Mouse (Mus musculus): ENCODE results near the gene Cnpy3.
A peak's percentile ranks its signal among the peaks of the same experiment; 100 is the strongest.

The Cnpy3 gene

DNA sequence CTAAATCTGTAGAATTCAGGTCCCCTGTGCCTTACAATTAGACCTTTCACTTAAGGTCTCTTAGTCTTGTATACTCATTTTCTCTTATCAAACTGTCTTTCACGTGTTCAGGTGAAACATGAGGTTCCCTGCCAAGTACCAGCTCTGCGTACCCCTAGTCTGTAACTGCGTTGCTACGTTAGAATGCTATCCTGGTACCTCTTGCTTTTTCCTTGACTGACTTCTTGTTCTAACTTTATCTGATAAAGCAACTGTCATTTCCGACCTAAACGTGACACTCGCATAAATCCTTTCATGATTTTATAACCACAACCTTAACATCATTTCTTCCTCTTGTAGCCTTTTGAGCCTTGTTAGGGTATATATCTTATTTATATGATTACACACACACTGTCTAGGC, 39.6 kb downstream of the Cnpy3 start:
- DNase-seq: no peak

DNA sequence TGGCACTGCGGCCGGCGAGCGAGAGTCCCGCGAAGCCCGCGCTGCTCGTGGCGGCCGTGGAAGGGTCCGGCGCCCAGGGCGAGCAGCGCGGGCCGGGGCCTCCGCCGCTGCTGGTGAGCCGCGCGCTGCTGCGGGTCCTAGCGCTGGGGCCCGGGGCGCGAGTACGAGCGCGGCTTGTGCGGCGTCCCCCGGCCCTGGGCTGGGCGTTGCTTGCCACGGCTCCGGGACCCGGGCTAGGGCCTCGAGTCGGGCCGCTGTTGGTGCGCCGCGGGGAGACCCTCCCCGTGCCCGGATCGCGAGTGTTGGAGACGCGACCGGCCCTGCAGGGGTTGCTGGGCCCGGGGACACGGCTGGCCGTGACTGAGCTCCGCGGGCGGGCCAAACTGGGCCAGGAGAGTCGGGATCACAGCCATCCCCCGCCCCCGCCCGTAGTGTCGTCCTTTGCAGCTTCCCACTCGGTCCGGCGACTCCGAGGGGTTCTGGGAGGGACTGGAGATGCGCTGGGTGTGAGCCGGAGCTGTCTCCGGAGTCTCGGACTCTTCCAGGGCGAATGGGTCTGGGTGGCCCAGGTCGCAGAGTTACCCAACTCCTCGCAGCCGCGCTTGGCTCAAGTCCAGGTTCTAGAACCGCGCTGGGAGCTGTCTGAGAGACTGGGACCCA, 40.3 kb downstream of the Cnpy3 start:
- peak; percentile 50 for DNase-seq

DNA sequence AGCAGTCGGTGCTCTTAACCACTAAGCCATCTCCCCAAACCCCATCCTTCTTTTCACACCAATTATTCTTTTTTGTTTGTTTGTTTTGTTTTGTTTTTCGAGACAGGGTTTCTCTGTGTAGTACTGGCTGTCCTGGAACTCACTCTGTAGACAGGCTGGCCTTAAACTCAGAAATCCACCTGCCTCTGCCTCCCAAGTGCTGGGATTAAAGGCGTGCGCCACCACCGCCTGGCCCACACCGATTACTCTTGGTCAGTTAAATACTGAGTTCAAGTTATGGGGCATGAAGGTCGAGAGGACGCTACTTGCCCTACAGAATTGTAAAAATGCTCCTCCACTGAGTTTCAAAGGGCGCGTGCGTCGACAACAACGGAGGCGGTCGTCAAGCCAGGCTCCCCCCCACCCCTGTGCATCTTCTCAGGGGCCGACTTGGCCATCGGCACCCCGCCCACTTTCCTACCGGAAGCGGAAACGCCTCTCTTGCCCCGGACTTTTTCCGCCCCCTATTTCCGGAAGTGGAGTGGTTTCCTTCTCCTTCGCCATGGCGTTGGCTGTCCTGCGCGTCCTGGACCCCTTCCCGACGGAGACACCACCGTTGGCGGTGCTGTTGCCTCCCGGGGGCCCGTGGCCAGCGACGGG, 40.9 kb downstream of the Cnpy3 start, which contains the start of gene Pex6:
Gene Pex6, plus strand, starts transcription at position 505 of the 639 bp plus-strand sequence.
- peak; percentile 95 for DNase-seq

DNA sequence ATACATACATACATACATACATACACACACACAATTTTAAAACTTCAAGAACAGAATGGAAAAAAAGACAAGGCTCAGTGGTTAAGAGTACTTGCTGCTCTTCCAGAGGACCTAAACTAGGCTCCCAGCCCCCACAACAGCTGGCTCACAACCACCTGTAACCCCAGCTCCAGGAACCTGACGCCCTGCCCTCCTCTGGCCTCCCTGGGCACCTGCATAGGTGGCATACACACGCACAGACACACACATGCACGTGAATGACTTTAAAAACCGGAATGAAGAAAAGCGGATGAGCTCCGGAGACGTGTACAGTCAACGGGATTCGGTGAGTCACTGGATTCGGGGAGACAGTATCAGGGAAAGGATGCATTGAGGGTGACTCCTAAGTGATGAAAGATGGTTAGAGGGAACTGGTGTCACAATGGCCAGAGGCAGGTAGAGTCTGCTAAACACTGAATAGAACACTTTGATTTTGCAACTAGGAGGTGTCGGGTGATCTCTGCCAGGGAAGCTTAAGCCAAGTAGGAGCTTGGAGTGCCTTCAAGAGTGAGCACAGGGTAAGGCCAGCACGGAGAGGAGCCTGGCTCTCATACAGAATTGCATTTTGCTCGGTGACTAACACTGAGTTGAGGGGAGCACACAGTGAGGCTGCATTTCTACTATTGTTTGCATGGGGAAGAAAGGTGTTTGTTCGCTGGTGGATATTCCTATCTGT, 45.5 kb downstream of the Cnpy3 start:
- no peak for DNase-seq

DNA sequence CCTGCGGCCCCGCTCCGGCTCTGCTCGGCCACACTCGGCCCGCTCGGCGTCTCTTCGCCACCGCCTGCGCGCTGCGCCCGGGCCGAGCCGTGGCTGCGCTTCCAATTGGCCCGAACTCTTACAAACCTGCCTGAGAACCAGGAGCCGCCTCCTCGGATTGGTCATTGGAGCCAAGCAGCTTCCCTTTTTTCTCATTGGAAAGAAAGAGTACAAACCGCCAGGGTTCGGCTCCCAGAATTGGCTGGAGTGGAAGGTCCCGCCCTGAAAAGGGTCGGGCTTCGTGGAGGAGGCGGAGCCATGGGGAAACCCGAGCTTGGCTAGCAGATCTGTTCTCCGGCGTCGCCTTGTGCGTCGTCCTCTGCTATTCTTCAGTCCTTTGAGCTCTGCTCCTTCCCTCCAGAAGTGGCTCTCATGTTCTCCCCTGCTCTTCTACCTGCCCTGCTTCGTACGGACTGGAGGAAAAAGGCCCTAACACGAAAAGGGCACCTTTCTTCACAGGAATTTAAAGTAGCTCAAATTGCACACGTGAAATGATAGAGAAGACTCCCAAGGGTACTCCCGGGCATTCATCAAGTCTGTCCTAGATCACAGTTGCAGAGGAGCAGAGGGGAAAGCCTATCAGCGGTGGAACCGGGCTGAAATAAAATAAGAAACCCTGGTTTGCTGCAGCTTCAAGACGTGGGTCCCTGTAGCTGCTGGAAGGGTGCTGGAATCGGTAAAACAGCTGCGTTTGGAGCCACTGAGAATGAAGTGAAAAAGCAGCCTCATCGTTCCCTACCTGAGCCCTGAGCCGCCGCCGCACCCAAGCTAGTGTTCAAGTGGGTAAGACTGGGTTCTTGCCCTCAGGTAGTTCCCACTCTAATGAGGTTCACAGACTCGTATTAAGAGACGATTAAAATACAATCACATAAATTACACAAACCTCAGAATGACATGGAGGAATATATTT, 46.9 kb downstream of the Cnpy3 start, which contains the start of gene Ppp2r5d:
Gene Ppp2r5d, minus strand, starts transcription at position 225 of the 949 bp plus-strand sequence.
- DNase-seq: peak; percentile 92

DNA sequence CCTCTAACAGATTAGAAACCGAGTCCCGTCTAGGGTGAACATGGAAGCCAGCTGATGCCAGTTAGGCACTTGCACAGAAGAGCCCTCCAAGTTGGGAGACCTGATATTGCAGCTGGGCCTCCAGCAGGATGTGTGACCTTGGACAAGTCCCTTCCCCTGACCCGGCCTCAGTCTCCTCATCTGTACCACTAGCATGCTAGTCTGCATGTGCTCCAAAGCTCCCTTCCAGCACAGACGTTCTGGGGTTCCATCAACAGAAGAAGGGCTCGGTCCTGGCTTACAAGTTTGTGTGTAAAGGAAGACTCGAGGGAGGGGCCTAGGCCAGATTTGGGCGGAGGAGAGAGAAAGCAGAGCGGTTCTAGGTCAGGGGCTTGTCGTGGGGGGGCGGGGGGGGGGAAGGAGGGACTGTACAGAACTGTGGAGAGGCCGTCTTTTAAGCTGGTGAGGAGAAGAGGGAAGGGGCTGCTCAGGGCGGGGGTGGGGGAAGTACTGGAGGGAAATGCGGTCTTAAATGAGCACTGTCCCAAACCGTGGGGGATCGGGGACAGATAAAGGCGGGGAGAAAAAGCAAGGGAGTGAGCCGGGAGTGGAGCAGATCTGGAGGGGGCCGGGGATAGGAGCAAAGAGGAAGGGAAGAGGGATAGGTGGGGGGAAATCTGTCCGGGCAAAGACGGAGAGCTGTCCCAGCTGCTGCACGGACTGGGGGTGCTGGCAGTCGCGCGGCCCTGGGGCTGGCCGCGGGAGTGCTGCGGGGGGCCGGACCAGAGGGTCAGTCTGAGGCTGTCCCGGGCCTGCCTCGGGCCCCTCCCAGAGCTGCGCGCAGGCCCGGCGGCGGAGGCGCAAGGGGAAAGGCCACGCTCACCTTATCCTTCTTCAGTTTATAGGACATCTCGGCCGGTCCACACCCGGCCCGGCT, 47.8 kb downstream of the Cnpy3 start:
- DNase-seq: no peak

DNA sequence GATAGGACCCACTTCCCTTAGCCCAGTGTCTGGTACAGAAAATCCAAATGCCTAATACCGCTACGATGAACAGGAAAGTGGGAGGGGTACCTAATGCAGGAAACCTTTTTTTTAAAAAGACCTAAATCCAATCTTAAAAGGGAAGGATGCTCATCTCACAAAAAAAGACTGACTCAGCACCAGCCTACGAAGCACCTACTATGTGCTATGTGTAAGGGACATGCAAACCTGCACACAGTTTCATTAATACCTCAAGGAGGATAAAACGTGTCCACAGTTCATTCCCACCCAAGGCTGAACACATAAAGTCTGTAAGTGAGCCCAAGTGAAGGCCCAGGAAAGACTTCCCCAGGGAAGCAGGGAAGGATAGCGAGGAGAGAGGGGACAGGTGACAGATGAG, 49.5 kb downstream of the Cnpy3 start:
- no peak for DNase-seq

DNA sequence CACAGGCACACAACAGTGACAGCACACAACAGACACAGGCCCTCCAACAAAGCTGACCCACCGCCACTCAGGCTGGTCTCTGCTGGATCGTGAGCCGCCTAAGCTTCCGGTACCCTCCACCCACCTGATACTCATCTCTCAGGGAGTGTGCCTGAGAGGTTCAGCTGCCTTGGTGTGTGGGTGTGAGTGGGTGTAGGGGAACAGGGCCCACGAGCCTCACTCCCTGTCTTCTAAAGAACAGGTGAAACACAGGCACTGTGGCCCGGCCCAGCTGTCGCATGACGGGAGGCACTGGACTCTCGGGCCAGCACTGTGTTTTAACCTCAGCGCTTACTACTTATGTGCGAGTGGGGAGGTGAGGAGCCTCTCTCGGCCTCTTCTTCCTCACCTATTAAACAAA, 49.9 kb downstream of the Cnpy3 start:
- no peak for DNase-seq

DNA sequence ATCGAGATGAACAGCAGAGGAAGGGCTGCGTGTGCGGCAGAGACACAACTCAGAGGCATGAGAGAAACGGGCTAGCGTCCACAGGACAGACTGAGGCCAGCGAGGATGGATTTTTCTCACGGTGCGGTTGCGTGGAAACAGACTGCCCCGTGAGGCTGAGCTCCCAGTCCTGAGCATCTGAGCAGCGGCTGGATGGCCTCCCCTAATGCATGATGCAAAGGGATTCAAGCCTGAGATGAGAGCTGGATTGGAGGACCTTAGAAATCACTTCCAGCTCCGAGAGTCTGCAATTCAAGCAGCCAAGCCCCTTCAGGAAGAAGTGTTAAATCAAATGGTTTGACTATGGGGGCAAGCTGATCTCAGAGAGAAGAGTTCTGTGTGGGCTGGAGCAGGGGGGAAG, 50.5 kb downstream of the Cnpy3 start:
- DNase-seq: no peak

DNA sequence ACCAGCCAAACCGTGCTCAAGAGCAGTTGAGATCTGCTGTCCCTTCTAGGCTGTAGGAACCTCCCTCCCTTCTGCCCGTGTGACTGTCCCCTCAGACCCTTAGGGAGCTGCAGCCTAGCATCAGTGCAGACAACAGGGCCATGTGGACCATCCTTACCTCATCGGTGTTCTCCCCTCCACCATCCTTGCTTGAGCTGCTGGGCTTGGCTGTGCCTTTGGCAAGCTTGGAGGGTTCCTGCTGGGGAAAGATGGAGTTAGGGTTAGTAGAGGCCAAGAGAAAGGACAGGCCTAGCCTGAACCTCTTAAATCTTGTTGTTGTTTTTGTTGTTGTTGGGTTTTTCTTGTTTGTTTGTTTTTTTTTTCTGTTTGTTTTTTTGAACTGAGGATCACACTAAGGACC, 52.1 kb downstream of the Cnpy3 start:
- no peak for DNase-seq

DNA sequence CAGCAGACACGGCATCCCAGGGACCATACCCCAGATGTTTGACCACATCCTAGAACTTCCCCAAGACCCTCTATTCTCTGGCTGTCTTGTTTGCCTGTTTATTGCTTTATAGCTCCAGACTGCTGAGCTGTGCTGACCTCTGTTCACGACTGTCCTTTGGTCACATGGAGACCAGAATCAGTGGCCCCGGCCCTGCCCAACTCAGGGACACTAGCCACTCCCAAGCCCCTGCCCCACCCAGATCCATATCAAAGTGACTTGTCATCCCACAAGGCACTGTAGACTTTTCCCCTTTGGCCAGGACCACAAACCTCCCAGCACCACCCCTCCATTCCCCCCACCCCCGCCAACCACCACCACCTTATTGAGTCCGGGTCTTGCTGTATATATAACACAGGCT, 52.8 kb downstream of the Cnpy3 start:
- no peak for DNase-seq

DNA sequence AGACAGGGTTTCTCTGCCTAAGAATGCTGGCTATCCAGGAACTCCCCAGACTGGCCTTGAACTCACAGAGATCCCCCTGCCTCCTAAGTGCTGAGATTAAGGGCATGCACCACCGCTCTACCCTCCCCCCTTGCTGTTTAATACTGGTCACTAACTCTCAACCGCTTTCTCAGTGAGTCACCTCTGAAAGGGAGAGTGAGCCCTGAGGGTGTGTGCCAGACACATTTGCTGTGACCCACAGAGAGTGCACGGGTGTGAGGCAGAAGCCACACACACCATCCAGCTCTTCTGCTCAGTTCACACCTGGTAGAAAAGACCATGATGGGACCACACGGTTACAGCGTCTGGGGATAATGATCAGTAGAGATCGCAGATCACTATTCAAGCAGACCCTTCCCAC, 53.5 kb downstream of the Cnpy3 start:
- no peak for DNase-seq

DNA sequence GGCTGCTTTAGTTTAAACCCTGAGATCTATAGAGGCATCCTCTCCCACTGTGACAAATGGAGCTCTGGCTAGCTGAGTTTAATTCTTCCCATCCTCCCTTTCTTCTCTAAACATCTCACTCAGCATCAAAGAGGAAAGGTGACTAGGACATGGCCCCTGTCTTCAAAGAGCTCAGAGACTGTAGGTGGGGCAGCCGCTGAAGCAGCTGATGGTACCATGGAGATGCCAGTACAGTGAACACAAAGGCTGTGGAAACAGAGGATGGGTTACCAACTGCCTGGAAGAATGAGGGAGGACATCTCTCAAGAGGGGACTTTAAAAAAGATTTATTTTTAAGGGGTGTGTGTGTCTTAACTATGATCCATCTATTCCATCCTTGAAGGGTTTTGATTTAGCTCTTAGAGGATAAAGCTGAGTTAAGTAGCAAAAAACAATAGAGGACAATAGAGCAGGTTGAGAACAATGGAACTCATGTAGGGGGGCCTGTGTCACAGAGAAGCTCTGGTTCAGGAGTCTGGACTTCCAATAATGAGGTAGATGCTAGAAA, 57.4 kb downstream of the Cnpy3 start:
- no peak for DNase-seq

DNA sequence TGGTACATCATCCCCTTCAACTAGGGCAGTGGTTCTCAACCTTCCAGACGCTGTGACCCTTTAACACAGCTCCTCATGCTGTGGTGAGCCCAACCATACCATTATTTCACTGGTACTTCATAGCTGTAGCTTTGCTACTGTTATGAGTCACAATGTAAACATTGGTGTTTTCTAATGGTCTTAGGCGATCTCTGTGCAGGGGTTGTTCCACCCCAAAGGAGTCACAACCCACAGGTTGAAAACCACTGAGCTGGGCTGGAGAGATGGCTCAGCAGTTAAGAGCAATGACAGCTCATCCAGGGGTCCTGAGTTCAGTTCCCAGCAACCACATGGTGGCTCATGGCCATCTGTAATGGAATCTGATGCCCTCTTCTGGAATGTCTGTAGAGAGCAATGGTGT, 60.6 kb downstream of the Cnpy3 start:
- DNase-seq: no peak

DNA sequence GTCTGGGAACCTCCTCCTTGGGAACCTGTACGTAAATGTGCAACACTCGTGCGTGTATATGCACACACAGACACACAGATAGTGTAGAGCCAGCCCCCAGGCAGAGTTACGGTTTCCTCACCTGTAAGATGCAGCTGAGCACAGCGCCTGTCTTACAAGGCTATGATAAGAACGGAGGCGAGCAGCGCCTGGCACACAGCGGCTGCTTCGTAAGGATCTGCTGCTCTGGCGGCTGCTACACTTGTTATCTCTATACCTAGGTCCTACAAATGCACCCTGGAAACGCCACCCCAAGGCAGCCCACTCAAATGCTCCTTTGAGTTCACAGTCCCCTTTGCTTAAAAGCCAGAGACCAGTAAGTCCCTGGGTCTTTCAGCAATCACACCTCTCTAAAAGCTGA, 61.3 kb downstream of the Cnpy3 start:
- no peak for DNase-seq

DNA sequence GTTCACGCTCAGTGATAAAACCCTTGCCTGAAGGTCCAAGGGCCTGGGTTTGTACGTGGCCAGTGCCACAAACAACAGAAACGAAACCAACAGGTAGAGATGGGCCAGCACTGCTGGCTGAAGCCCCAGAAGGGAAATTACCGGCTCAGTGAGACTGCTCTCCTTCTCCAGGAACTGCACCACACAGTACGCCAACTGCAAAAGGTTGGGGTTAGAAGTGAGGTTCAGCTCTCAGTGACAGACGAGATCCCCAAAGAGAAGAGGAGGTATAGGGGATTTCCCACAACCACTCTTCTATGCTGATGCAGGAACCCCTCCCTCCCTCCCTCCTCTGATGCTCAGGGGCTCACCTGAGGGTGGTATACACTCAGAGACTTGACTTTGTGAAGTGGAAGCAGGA, 66.1 kb downstream of the Cnpy3 start:
- DNase-seq: no peak

All from right cerebral cortex, postnatal 14 days (tissue).